Mouse (Mus musculus): ENCODE results near the gene Hist1h4h. TPM values are rescaled to one million over a fixed set of nuclear protein-coding genes. Genes with fewer than 3 reads are reported as not detected.
"Not testable (repeated sequence)": the region's sequence is repeated elsewhere in the genome, so short reads cannot be mapped to it uniquely, and the experiment has no call there.

Gene Hist1h4h
- polyA plus RNA-seq, 2 experiments: 5.5 to 18.2 TPM

DNA sequence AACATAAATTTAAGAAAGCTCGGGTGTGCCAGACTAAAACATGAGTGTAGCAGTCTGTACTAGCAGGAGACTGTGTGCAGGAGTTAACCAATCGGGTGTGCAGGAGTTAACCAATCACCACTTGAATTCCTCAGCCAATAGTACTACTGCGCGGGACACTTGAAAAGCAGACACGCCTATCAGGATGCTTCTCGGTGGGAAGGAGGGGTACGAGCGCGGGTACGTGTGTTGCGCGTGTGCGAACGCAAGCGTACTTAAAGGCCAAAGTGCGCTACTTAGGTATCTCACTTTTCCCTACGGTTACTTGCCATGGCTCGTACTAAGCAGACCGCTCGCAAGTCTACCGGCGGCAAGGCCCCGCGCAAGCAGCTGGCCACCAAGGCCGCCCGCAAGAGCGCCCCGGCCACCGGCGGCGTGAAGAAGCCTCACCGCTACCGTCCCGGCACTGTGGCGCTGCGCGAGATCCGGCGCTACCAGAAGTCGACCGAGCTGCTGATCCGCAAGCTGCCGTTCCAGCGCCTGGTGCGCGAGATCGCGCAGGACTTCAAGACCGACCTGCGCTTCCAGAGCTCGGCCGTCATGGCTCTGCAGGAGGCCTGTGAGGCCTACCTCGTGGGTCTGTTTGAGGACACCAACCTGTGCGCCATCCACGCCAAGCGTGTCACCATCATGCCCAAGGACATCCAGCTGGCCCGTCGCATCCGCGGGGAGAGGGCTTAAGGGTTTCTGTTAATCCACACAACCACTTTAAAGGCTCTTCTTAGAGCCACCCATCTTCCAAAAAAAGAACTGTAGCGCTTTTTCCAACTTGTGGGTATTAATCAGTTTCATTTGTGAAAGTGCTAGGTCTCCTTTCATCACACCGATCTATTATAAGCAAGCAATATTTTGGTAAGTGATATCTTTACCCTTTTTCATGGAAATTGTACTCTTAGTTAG is 4.6 kb downstream of the Hist1h4h start, which contains the start of gene Hist1h3g:
TSS of gene Hist1h3g (plus strand) at position 286 of the 939 bp plus-strand sequence.
- peaks cover 23% of the 10 kb centered on the region for H3K4me1 ChIP-seq (ENCODE audit: control insufficient read depth, insufficient read depth, low read length)
- peak within 1 kb of the TSS; percentile 92 for H3K27ac ChIP-seq (replicated peaks; ENCODE audit: low read depth, low read length)
- ATAC-seq (ENCODE audit: low FRiP score, low read depth) (peak; percentile 88), DNase-seq (ENCODE audit: low spot score) (peak; percentile 98)
- under 1% methylated on average over 26 of the region's 62 CpGs for WGBS
- peak within 1 kb of the TSS; percentile 49 for H3K4me2 ChIP-seq (replicated peaks; ENCODE audit: low read depth, low read length, severe bottlenecking)
- peak within 1 kb of the TSS; percentile 76 for H3K9ac ChIP-seq (ENCODE audit: low read depth, low read length, severe bottlenecking)
- peak within 1 kb of the TSS; percentile 55 for H3K4me3 ChIP-seq (replicated peaks; ENCODE audit: low read length)
- H3K27me3 ChIP-seq (ENCODE audit: control insufficient read depth, insufficient read depth, low read length); H3K9me3 ChIP-seq (ENCODE audit: control insufficient read depth, low read length); H3K36me3 ChIP-seq (ENCODE audit: control insufficient read depth, insufficient read depth, low read length): not testable (repeated sequence)
- TF ChIP-seq POLR2A (IDR thresholded peaks at IDR 0.05; ENCODE audit: borderline replicate concordance, extremely low read depth, insufficient read depth, insufficient read length): peak; percentile 73; the same call in 1 of the 2 replicates

DNA sequence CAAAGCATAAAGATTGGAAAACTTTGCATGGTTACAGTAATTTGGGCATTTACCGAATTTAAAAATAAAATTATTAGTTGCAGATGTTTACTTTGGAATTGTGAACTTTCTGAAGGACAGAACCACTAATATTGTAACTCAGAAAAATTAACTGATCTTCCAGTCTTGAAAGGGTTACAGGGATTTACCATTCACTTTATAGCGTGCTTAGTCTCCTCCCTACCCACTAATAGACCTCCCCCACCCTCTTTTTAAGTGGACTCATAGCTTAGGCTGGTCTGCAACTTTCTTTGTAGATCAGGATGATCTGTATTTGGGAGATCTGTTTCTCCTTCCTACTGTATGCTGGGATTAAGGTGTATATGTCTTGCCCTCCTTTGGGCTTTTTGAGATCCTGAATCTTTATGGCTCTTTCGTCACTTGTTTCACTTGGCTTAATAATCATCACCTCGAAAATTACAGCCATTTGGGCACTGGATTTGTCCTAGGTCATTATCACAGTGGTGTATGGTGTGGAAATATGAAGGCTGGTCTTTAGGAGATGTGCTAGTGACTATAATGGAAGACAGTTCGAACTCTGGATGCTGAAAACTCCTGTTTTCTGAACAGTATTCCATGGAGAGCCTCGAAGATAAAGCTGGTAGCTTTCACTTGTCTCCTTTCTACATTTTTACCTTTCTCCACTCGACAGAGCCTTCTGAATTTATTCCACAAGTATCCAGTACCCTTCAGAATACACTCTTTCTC is 5.4 kb downstream of the Hist1h4h start:
- 17% methylated on average over 7 of the region's 7 CpGs for WGBS
- peaks cover 23% of the 10 kb centered on the region for H3K4me1 ChIP-seq (ENCODE audit: control insufficient read depth, insufficient read depth, low read length)
- H3K27me3 ChIP-seq (ENCODE audit: control insufficient read depth, insufficient read depth, low read length): no peaks in the 10 kb centered on the region
- peak overlapping the region; percentile 82 for H3K27ac ChIP-seq (replicated peaks; ENCODE audit: low read depth, low read length)
- DNase-seq (ENCODE audit: low spot score) (no peak), ATAC-seq (ENCODE audit: low FRiP score, low read depth) (no peak)
- no peaks in the 10 kb centered on the region for H3K36me3 ChIP-seq (ENCODE audit: control insufficient read depth, insufficient read depth, low read length)
- H3K9me3 ChIP-seq (ENCODE audit: control insufficient read depth, low read length): no peaks in the 10 kb centered on the region
- H3K9ac ChIP-seq (ENCODE audit: low read depth, low read length, severe bottlenecking): peak overlapping the region; percentile 61
- TF ChIP-seq POLR2A (IDR thresholded peaks at IDR 0.05; ENCODE audit: borderline replicate concordance, extremely low read depth, insufficient read depth, insufficient read length): 0 out of 2 replicates have a peak, but pooled peaks have one; percentile 25
- peak overlapping the region; percentile 55 for H3K4me3 ChIP-seq (replicated peaks; ENCODE audit: low read length)
- peak overlapping the region; percentile 49 for H3K4me2 ChIP-seq (replicated peaks; ENCODE audit: low read depth, low read length, severe bottlenecking)

DNA sequence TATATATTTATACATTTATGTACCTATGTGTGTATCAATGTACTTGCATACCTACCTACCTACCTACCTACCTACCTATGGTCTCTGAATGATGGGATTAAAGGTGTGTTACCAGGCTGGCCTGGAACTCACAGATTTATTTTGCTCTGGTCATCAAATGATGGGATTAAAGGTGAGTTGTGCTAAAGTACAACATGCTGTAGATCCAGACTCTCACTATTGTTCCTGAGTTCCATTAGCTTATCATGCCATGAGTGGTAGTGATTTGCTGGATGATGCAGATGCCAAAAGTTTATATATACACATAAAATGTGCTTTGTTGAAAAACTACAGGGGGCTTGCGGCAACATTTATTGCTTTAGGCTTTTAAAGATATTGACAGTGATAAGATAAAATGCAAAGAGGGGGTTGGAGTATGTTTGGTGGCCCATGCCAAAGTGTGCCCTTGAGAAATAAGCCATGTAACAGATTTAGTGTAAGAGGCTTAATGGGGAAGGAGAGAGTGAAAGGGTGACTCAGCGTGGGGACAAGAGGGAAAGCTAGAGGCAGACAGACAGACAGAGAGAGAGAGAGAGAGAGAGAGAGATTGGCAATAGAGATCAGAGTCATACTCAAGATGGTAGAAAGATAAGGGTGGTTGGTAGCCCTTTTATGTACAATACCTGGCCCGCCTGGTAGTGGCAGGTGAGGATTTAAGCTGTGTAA is 6.3 kb downstream of the Hist1h4h start:
- Histone ChIP-seq H3K9me3 (ENCODE audit: control insufficient read depth, low read length) (no peaks in the 10 kb centered on the region), H3K4me1 (ENCODE audit: control insufficient read depth, insufficient read depth, low read length) (peaks cover 22% of the 10 kb centered on the region), H3K9ac (ENCODE audit: low read depth, low read length, severe bottlenecking) (no peak overlapping the region)

DNA sequence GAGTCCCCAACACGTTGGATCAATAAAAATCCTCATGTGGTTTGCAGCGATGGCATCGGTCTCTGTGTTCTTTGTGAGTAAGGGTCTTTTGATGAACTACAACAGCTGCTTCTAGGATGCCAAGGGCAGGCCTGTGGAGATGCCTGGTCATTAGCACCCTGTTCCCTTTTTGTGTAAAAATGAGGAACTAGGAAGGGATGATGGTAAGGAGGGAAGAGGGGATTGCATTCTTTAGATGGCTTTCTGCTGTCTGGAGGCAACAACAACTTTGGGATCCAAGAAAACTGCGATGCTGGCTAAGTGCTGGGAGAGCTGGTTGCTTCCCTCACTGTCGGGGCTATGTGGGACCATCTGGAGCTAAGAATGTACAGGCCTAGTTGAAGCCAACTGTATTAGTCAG is 7.4 kb downstream of the Hist1h4h start:
- DNase-seq (ENCODE audit: low spot score) (no peak), ATAC-seq (ENCODE audit: low FRiP score, low read depth) (no peak)
- Histone ChIP-seq H3K27me3 (ENCODE audit: control insufficient read depth, insufficient read depth, low read length) (no peaks in the 10 kb centered on the region), H3K27ac (replicated peaks; ENCODE audit: low read depth, low read length) (no peak overlapping the region), H3K4me3 (replicated peaks; ENCODE audit: low read length) (no peak overlapping the region), H3K36me3 (ENCODE audit: control insufficient read depth, insufficient read depth, low read length) (no peaks in the 10 kb centered on the region), H3K9ac (ENCODE audit: low read depth, low read length, severe bottlenecking) (no peak overlapping the region), H3K4me1 (ENCODE audit: control insufficient read depth, insufficient read depth, low read length) (peaks cover 11% of the 10 kb centered on the region), H3K4me2 (replicated peaks; ENCODE audit: low read depth, low read length, severe bottlenecking) (no peak overlapping the region), H3K9me3 (ENCODE audit: control insufficient read depth, low read length) (no peaks in the 10 kb centered on the region)
- no peak for TF ChIP-seq POLR2A (IDR thresholded peaks at IDR 0.05; ENCODE audit: borderline replicate concordance, extremely low read depth, insufficient read depth, insufficient read length)
- WGBS: 51% methylated on average over 5 of the region's 5 CpGs

More for the DNA sequence above, 6.3 kb downstream of the Hist1h4h start:
- peak overlapping the region; percentile 55; the same call in 1 of the 2 replicates for H3K4me3 ChIP-seq (replicated peaks; ENCODE audit: low read length)
- no peak for TF ChIP-seq POLR2A (IDR thresholded peaks at IDR 0.05; ENCODE audit: borderline replicate concordance, extremely low read depth, insufficient read depth, insufficient read length)
- ATAC-seq (ENCODE audit: low FRiP score, low read depth) (no peak), DNase-seq (ENCODE audit: low spot score) (no peak)
- no peaks in the 10 kb centered on the region for H3K27me3 ChIP-seq (ENCODE audit: control insufficient read depth, insufficient read depth, low read length)
- peak overlapping the region; percentile 49 for H3K4me2 ChIP-seq (replicated peaks; ENCODE audit: low read depth, low read length, severe bottlenecking)
- no peaks in the 10 kb centered on the region for H3K36me3 ChIP-seq (ENCODE audit: control insufficient read depth, insufficient read depth, low read length)
- 65% methylated on average over 3 of the region's 3 CpGs for WGBS
- no peak overlapping the region for H3K27ac ChIP-seq (replicated peaks; ENCODE audit: low read depth, low read length)

DNA sequence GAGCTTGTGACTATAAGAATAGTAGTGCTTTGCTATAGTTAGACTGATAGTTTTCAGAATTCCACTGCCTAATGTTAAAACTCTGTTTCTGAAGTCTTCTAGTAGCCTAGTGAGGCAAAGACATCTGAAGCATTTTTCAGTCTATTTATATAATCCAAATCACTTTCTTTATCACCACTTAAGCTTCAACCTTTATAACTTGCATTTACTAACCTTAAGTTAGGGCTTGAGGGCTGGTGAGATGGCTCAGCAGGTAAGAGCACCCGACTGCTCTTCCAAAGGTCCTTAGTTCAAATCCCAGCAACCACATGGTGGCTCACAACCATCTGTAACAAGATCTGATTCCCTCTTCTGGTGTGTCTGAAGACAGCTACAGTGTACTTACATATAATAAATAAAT is 9.0 kb downstream of the Hist1h4h start:
- H3K36me3 ChIP-seq (ENCODE audit: control insufficient read depth, insufficient read depth, low read length); H3K4me1 ChIP-seq (ENCODE audit: control insufficient read depth, insufficient read depth, low read length); H3K27me3 ChIP-seq (ENCODE audit: control insufficient read depth, insufficient read depth, low read length); ATAC-seq (ENCODE audit: low FRiP score, low read depth); DNase-seq (ENCODE audit: low spot score); H3K4me3 ChIP-seq (replicated peaks; ENCODE audit: low read length); H3K27ac ChIP-seq (replicated peaks; ENCODE audit: low read depth, low read length); H3K9ac ChIP-seq (ENCODE audit: low read depth, low read length, severe bottlenecking); H3K4me2 ChIP-seq (replicated peaks; ENCODE audit: low read depth, low read length, severe bottlenecking); H3K9me3 ChIP-seq (ENCODE audit: control insufficient read depth, low read length): not testable (repeated sequence)
- WGBS: 67% methylated on average over 1 of the region's 1 CpGs

Measured in limb, embryonic 14.5 days (tissue).